Mouse (Mus musculus) G1E (cell line): ENCODE data around the gene Cog1.

Experiments
- CTCF ChIP-seq: IDR thresholded peaks from 2 replicates; pipeline ENCODE4 v1.5.1; 2012; ENCODE audit warnings: low read depth, low read length, inconsistent platforms, mixed read lengths
- GATA1 ChIP-seq: IDR thresholded peaks from 2 replicates; pipeline ENCODE4 v1.6.1; 2012; ENCODE audit warnings: borderline replicate concordance, low read length, inconsistent platforms, mixed read lengths
- GATA2 ChIP-seq: IDR thresholded peaks from 2 replicates; pipeline ENCODE4 v1.6.1; 2012; ENCODE audit warnings: low read depth, low read length, inconsistent platforms, borderline replicate concordance
- POLR2AphosphoS5 ChIP-seq: IDR thresholded peaks from 2 replicates; pipeline ENCODE4 v1.6.1; 2012; ENCODE audit warnings: low read depth, low read length, inconsistent platforms; ENCODE audit not compliant: insufficient replicate concordance

DNA sequence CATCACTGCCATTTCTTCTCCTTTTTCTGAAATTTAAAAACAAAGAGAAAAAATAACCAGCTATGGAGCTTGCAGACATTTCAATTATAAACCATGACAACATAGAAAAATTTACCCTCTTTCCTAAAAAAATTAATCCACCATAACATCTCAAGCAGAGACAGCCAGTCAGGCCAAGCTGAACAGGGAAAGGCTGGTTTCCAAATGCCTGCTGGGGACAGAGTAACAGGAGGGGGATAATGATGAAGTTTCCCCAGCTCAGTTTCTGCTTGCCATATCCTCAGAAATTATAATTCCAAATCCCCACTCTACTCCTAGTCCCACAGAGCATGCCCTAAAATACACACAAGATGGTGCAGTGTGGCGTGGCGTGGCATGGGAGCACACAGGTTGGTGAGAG is 28.4 kb downstream of the Cog1 start:
- TF ChIP-seq CTCF, result no peak
- no peak for TF ChIP-seq GATA1
- TF ChIP-seq GATA2, result no peak
- TF ChIP-seq POLR2AphosphoS5, result no peak
